Mouse (Mus musculus) CH12.LX (cell line): ENCODE measurements at regions not wholly inside any gene's neighbourhood (a gene's known extent, or its start where the extent isn't known, plus 50 kb on each side); places are given as distances from the start of the nearest gene placed in this dataset.

Source experiments
- DNase-seq: peaks from one replicate; pipeline ENCODE4 v3.0.0-alpha.2; 2013; ENCODE audit errors: extremely low read depth
- H3K27ac ChIP-seq: 2 replicates; pipeline ENCODE4 v1.5.1; 2012; ENCODE audit warnings: low read depth, mild to moderate bottlenecking, control low read depth, moderate library complexity; ENCODE audit not compliant: insufficient read depth
- H3K27me3 ChIP-seq: replicated peaks from 2 replicates; pipeline ENCODE3; 2012; ENCODE audit warnings: inconsistent platforms
- H3K36me3 ChIP-seq, 2 experiments: replicated peaks in 1 of 2; 2 replicates each; pipeline versions ENCODE3 to v1.6.1; 2012; ENCODE audit warnings: inconsistent platforms in 1 of 2, low read length in 1 of 2, mild to moderate bottlenecking in 1 of 2, mixed read lengths in 1 of 2, moderate library complexity in 1 of 2; ENCODE audit not compliant: control insufficient read depth in 1 of 2, insufficient read depth in 1 of 2
- H3K4me1 ChIP-seq, 2 experiments: 2 replicates each; pipeline ENCODE4 v1.6.1; 2012; ENCODE audit warnings: inconsistent platforms in 1 of 2, moderate library complexity in 1 of 2; ENCODE audit not compliant: insufficient read depth in 2 of 2, control insufficient read depth in 1 of 2
- H3K4me2 ChIP-seq: 2 replicates; pipeline ENCODE4 v1.6.1; 2012; ENCODE audit warnings: low read depth, mild to moderate bottlenecking, control low read depth; ENCODE audit not compliant: poor library complexity, insufficient read depth, severe bottlenecking
- H3K4me3 ChIP-seq, 3 experiments: fragments of 150-350 bp in 1 of 3; sonication (generic) in 1 of 3; replicated peaks in 1 of 3; 2 replicates each; pipeline versions ENCODE3 to v1.5.1; 2011 to 2012; ENCODE audit warnings: low read depth in 2 of 3, low read length in 2 of 3, mild to moderate bottlenecking in 2 of 3, moderate library complexity in 2 of 3, control low read depth in 1 of 3, improper control_type of control experiment in 1 of 3, inconsistent platforms in 1 of 3, mixed read lengths in 1 of 3; ENCODE audit not compliant: poor library complexity in 1 of 3
- H3K79me2 ChIP-seq: replicated peaks from 2 replicates; pipeline ENCODE4 v1.6.1; 2012; ENCODE audit warnings: mild to moderate bottlenecking, moderate library complexity; ENCODE audit not compliant: control insufficient read depth, poor library complexity, insufficient read depth, severe bottlenecking; ENCODE audit errors: extremely low read depth
- H3K9ac ChIP-seq: 2 replicates; pipeline ENCODE4 v1.6.1; 2012; ENCODE audit warnings: low read depth, mild to moderate bottlenecking, control low read depth, moderate library complexity; ENCODE audit not compliant: insufficient read depth
- H3K9me3 ChIP-seq: replicated peaks from 2 replicates; pipeline ENCODE3; 2012; ENCODE audit warnings: low read length, inconsistent platforms, mixed read lengths
- BHLHE40 ChIP-seq: IDR thresholded peaks from 2 replicates; pipeline ENCODE4 v1.6.1; 2011; ENCODE audit warnings: mild to moderate bottlenecking, low read depth, low read length, improper control_type of control experiment
- CHD1 ChIP-seq: IDR thresholded peaks from 2 replicates; pipeline ENCODE4 v1.6.1; 2012; ENCODE audit warnings: low read depth, low read length, improper control_type of control experiment, inconsistent platforms
- CHD2 ChIP-seq: IDR thresholded peaks from 2 replicates; pipeline ENCODE4 v1.6.1; 2011; ENCODE audit warnings: low read length, improper control_type of control experiment
- E2F4 ChIP-seq: IDR thresholded peaks from 2 replicates; pipeline ENCODE4 v1.6.1; 2011; ENCODE audit warnings: low read depth, low read length, improper control_type of control experiment; ENCODE audit not compliant: insufficient replicate concordance
- ELF1 ChIP-seq: IDR thresholded peaks from 2 replicates; pipeline ENCODE4 v1.6.1; 2014; ENCODE audit warnings: low read depth, mild to moderate bottlenecking, inconsistent platforms, low read length, improper control_type of control experiment
- EP300 ChIP-seq: IDR thresholded peaks from 2 replicates; pipeline ENCODE4 v1.6.1; 2011; ENCODE audit warnings: low read length, improper control_type of control experiment
- HCFC1 ChIP-seq: IDR thresholded peaks from 2 replicates; pipeline ENCODE4 v1.6.1; 2012; ENCODE audit warnings: low read depth, mild to moderate bottlenecking, inconsistent platforms, low read length, improper control_type of control experiment
- JUN ChIP-seq: IDR thresholded peaks from 2 replicates; pipeline ENCODE4 v1.6.1; 2011; ENCODE audit warnings: low read depth, mild to moderate bottlenecking, low read length, improper control_type of control experiment, moderate library complexity; ENCODE audit not compliant: insufficient read depth
- KAT2A ChIP-seq: IDR thresholded peaks from 2 replicates; pipeline ENCODE4 v1.6.1; 2012; ENCODE audit warnings: low read length, improper control_type of control experiment, inconsistent platforms; ENCODE audit not compliant: insufficient replicate concordance
- MAFK ChIP-seq: IDR thresholded peaks from 2 replicates; pipeline ENCODE4 v1.6.1; 2011; ENCODE audit warnings: low read length, improper control_type of control experiment; ENCODE audit not compliant: insufficient replicate concordance
- MAZ ChIP-seq: IDR thresholded peaks from 2 replicates; pipeline ENCODE4 v1.6.1; 2012; ENCODE audit warnings: low read depth, mild to moderate bottlenecking, inconsistent platforms, low read length, improper control_type of control experiment, moderate library complexity
- MXI1 ChIP-seq: IDR thresholded peaks from 2 replicates; pipeline ENCODE4 v1.6.1; 2011; ENCODE audit warnings: mild to moderate bottlenecking, low read depth, low read length, improper control_type of control experiment
- MYC ChIP-seq: IDR thresholded peaks from 2 replicates; pipeline ENCODE4 v1.6.1; 2011; ENCODE audit warnings: low read depth, mild to moderate bottlenecking, improper control_type of control experiment, low read length
- NELFE ChIP-seq: IDR thresholded peaks from 2 replicates; pipeline ENCODE4 v1.6.1; 2011; ENCODE audit warnings: low read depth, low read length, improper control_type of control experiment
- NRF1 ChIP-seq: IDR thresholded peaks from 2 replicates; pipeline ENCODE4 v1.6.1; 2014; ENCODE audit warnings: low read depth, mild to moderate bottlenecking, inconsistent platforms, low read length, improper control_type of control experiment, moderate library complexity
- PAX5 ChIP-seq: IDR thresholded peaks from 2 replicates; pipeline ENCODE4 v1.6.1; 2012; ENCODE audit warnings: low read length, inconsistent platforms, mixed read lengths
- POLR2A ChIP-seq: IDR thresholded peaks from 2 replicates; pipeline ENCODE4 v1.6.1; 2011; ENCODE audit warnings: low read depth, mild to moderate bottlenecking, improper control_type of control experiment, low read length
- POLR2AphosphoS2 ChIP-seq: IDR thresholded peaks from 2 replicates; pipeline ENCODE4 v1.6.1; 2011; ENCODE audit warnings: low read depth, low read length, improper control_type of control experiment
- RAD21 ChIP-seq: IDR thresholded peaks from 2 replicates; pipeline ENCODE4 v1.6.1; 2011; ENCODE audit warnings: low read depth, mild to moderate bottlenecking, low read length, improper control_type of control experiment, moderate library complexity
- SMC3 ChIP-seq: IDR thresholded peaks from 2 replicates; pipeline ENCODE4 v1.6.1; 2011; ENCODE audit warnings: low read depth, low read length, improper control_type of control experiment
- TBP ChIP-seq: conservative IDR thresholded peaks from 2 replicates; pipeline ENCODE4 v1.6.1; 2011; ENCODE audit warnings: low read depth, low read length, improper control_type of control experiment
- TCF12 ChIP-seq: IDR thresholded peaks from 2 replicates; pipeline ENCODE4 v1.6.1; 2014; ENCODE audit warnings: low read depth, mild to moderate bottlenecking, inconsistent platforms, low read length, improper control_type of control experiment
- UBTF ChIP-seq: IDR thresholded peaks from 2 replicates; pipeline ENCODE4 v1.6.1; 2012; ENCODE audit warnings: low read depth, mild to moderate bottlenecking, inconsistent platforms, low read length, improper control_type of control experiment, moderate library complexity
- USF1 ChIP-seq: IDR thresholded peaks from 2 replicates; pipeline ENCODE4 v1.6.1; 2014; ENCODE audit warnings: low read depth, mild to moderate bottlenecking, inconsistent platforms, low read length, improper control_type of control experiment
- USF2 ChIP-seq: conservative IDR thresholded peaks from 2 replicates; pipeline ENCODE4 v1.6.1; 2011; ENCODE audit warnings: low read depth, low read length, improper control_type of control experiment
- ZC3H11A ChIP-seq: IDR thresholded peaks from 2 replicates; pipeline ENCODE4 v1.6.1; 2012; ENCODE audit warnings: low read depth, mild to moderate bottlenecking, inconsistent platforms, low read length, improper control_type of control experiment
- ZMIZ1 ChIP-seq: IDR thresholded peaks from 2 replicates; pipeline ENCODE4 v1.6.1; 2012; ENCODE audit warnings: low read depth, mild to moderate bottlenecking, inconsistent platforms, low read length, improper control_type of control experiment
- ZNF384 ChIP-seq: IDR thresholded peaks from 2 replicates; pipeline ENCODE4 v1.6.1; 2012; ENCODE audit warnings: low read depth, low read length, improper control_type of control experiment, inconsistent platforms
- dilution Hi-C: fragments of 300-500 bp; cut with MboI; formaldehyde crosslinking; loops from 2 replicates; pipeline ENCODE4 v1.14.3; 2020; ENCODE audit warnings: low sequenced_read_pairs; ENCODE audit not compliant: extremely low pct_unique_long_range_greater_than_20kb, extremely low pct_ligation_motif_present
- in situ Hi-C: fragments of 300-500 bp; cut with MboI; formaldehyde crosslinking; loops from 3 replicates; pipeline ENCODE4 v1.14.3; 2019; ENCODE audit warnings: low sequenced_read_pairs, low pct_ligation_motif_present, low pct_unique_long_range_greater_than_20kb, mixed read lengths

DNA sequence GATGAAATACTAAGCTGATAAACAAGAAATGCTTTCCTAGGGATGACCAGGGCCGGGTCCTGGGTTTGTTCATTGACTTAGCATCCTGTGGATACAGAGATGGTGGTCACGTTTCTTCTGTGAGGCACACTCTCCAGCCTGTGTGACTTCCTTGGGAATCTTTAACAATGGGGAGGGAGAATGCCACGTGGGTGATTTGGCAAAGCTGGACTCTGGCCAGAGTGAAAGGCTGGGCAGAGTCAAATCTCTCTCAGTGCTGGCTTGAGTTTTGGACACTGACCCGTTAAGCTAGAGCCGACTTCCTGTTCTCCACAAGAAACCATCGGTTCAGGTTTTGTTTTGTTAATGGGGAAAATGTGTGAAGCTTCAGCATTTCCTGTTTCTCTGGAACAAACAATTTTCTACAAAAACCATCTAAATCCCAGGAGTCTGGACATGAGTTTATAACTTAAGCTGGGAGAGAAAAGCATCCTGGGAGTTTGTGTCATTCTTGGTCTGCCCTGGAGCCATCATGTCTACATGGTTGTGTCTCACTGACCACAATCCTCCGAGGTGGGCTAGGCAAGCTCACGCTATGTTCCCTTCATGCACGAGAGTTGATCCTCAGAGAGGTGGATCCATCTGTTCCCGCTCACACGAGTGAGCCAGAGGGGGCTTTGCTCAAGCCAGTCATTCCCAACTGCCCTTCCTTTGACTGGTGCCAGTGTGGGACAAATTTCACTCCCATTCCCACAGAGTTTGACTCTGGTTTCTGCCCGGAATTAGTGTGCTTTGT is 190.0 kb downstream of the Pten start:
- H3K4me2 ChIP-seq = no peak overlapping the region
- no peaks in the 10 kb centered on the region for H3K9me3 ChIP-seq
- no peaks in the 10 kb centered on the region for H3K27me3 ChIP-seq
- H3K4me1 ChIP-seq = peaks cover 5 to 24% of the 10 kb centered on the region in 2 experiments
- no peak for DNase-seq
- no peak overlapping the region for H3K27ac ChIP-seq
- H3K79me2 ChIP-seq = no peaks in the 10 kb centered on the region
- in situ Hi-C loops = loop anchor here (5.0 kb wide), 1 partner anchor 190 kb away; the partner anchor contains the start of gene Pten
- H3K9ac ChIP-seq = no peak overlapping the region
- no peak overlapping the region for H3K4me3 ChIP-seq
- dilution Hi-C loops = no loop called here
- H3K36me3 ChIP-seq = no peaks in the 10 kb centered on the region
- TF ChIP-seq USF1 (no peak), ZNF384 (no peak), SMC3 (no peak), TCF12 (no peak), BHLHE40 (no peak), MAZ (no peak), UBTF (no peak), MXI1 (no peak), ELF1 (no peak), POLR2AphosphoS2 (no peak), EP300 (no peak), POLR2A (no peak), MYC (no peak), MAFK (no peak), PAX5 (no peak), ZC3H11A (no peak), CHD1 (no peak), RAD21 (no peak)

- Histone ChIP-seq H3K9me3 (no peaks in the 10 kb centered on the region), H3K4me1 (peaks cover 22 to 49% of the 10 kb centered on the region in 2 experiments), H3K9ac (no peak overlapping the region), H3K27me3 (no peaks in the 10 kb centered on the region), H3K36me3 (no peaks in the 10 kb centered on the region), H3K79me2 (no peaks in the 10 kb centered on the region), H3K4me2 (no peak overlapping the region), H3K4me3 (no peak overlapping the region), H3K27ac (no peak overlapping the region)
- TF ChIP-seq ZNF384 (no peak), NELFE (no peak), MAFK (no peak), ELF1 (no peak), ZMIZ1 (no peak), CHD1 (no peak), HCFC1 (no peak), KAT2A (no peak), NRF1 (no peak), E2F4 (no peak), USF2 (no peak), MAZ (no peak), TBP (no peak), JUN (no peak), POLR2AphosphoS2 (no peak), CHD2 (no peak), UBTF (no peak), RAD21 (no peak)
- in situ Hi-C loops (loop anchor here (10.0 kb wide), 1 partner anchor 275 kb away; no protein-coding TSS in a partner anchor), dilution Hi-C loops (no loop called here)
- DNase-seq = no peak
These were observed 193.0 kb downstream of the Pten start for GRCm38 (mm10) chr19:32950252-32950651.
